Mouse (Mus musculus) limb, embryonic 14.5 days (tissue): ENCODE data around the gene Ddx39b. TPM values are rescaled to one million over a fixed set of nuclear protein-coding genes. Genes with fewer than 3 reads are reported as not detected.

Experiments
- ATAC-seq: fragments of 200-750 bp; cut with Nextera tagmentation; 2 replicates; pipeline ENCODE4 v1.8.0; 2017; ENCODE audit warnings: low read depth, moderate number of reproducible peaks, moderate TSS enrichment; ENCODE audit not compliant: low FRiP score
- DNase-seq: peaks from one replicate; pipeline ENCODE4 v3.0.0-alpha.2; 2015; ENCODE audit warnings: low spot score
- H3K27ac ChIP-seq: fragments of 300-500 bp; sonication (generic); replicated peaks from 2 replicates; pipeline ENCODE4 v1.5.1; 2014; ENCODE audit warnings: low read depth, mild to moderate bottlenecking, low read length, moderate library complexity, mixed read lengths
- H3K27me3 ChIP-seq: fragments of 300-500 bp; sonication (generic); 2 replicates; pipeline ENCODE4 v1.6.1; 2014; ENCODE audit warnings: low read length, mixed read lengths; ENCODE audit not compliant: control insufficient read depth, insufficient read depth
- H3K36me3 ChIP-seq: fragments of 300-500 bp; sonication (generic); 2 replicates; pipeline ENCODE4 v1.6.1; 2014; ENCODE audit warnings: mild to moderate bottlenecking, low read length, moderate library complexity, mixed read lengths; ENCODE audit not compliant: control insufficient read depth, insufficient read depth
- H3K4me1 ChIP-seq: fragments of 300-500 bp; sonication (generic); 2 replicates; pipeline ENCODE4 v1.6.1; 2014; ENCODE audit warnings: antibody characterized with exemption, low read length, mixed read lengths; ENCODE audit not compliant: control insufficient read depth, insufficient read depth
- H3K4me2 ChIP-seq: fragments of 300-500 bp; sonication (generic); replicated peaks from 2 replicates; pipeline ENCODE4 v1.6.1; 2014; ENCODE audit warnings: low read depth, mild to moderate bottlenecking, low read length, moderate library complexity; ENCODE audit not compliant: severe bottlenecking
- H3K4me3 ChIP-seq: fragments of 300-500 bp; sonication (generic); replicated peaks from 2 replicates; pipeline ENCODE4 v1.5.1; 2014; ENCODE audit warnings: low read length
- H3K9ac ChIP-seq: fragments of 300-500 bp; sonication (generic); 2 replicates; pipeline ENCODE4 v1.6.1; 2014; ENCODE audit warnings: mild to moderate bottlenecking, low read depth, low read length, moderate library complexity; ENCODE audit not compliant: severe bottlenecking
- H3K9me3 ChIP-seq: fragments of 300-500 bp; sonication (generic); 2 replicates; pipeline ENCODE4 v1.6.1; 2016; ENCODE audit warnings: low read length; ENCODE audit not compliant: control insufficient read depth
- POLR2A ChIP-seq: fragments of 200-500 bp; IDR thresholded peaks from 2 replicates; pipeline ENCODE4 v1.8.0; 2012; ENCODE audit warnings: inconsistent platforms, mild to moderate bottlenecking, moderate library complexity, borderline replicate concordance; ENCODE audit not compliant: insufficient read depth, insufficient read length; ENCODE audit errors: extremely low read depth
- WGBS: fragments of 180-500 bp; shearing (Covaris S2); extraction: QIAGEN DNeasy Blood & Tissue Kit; methylation state at CpG from one replicate; pipeline ENCODE4 v1.1.7; 2014; 5-methylcytosine and 5-hydroxymethylcytosine counted together
- polyA plus RNA-seq, 2 experiments: library from polyadenylated mRNA; depleted of rRNA in 1 of 2; stranded (reverse) in 1 of 2; unstranded in 1 of 2; fragments of >200 nt; fragmentation: Nextera tagmentation in 1 of 2; extraction: Ambion mirVana in 1 of 2; gene quantifications; 2 replicates each; pipeline versions ENCODE4 v1.2.1 to v1.2.3; 2012 to 2014

Ddx39b gene
- polyA plus RNA-seq, 2 experiments, result 416 to 877 TPM

DNA sequence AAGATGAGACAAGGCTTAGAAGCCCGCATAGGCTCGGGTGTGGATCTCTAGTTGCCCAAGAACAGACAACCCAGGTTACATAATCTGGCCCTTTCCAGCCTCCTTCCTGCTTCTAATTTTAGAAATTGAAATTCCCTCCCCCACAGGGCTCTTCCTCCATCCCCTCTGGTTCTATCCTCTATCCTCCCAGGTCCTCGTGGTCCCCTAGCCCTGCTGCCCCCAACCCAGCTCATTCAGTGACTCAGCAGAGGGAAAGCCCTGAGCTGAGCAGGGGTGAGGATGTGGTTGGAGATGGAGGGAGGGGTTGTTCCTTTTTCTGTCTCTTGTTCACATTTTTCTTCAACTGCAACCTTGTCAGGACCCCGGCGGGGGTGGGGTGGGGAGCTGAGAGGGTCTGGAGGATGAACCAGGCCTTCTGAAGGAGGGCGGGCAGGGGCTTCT lies 21.9 kb upstream of the Ddx39b start:
- Histone ChIP-seq H3K4me3 (no peak overlapping the region), H3K36me3 (peaks cover 28% of the 10 kb centered on the region), H3K27me3 (no peaks in the 10 kb centered on the region), H3K9me3 (no peaks in the 10 kb centered on the region), H3K4me1 (no peaks in the 10 kb centered on the region), H3K4me2 (no peak overlapping the region), H3K27ac (no peak overlapping the region), H3K9ac (no peak overlapping the region)
- no peak for ATAC-seq
- WGBS, result 87% methylated on average over 6 of the region's 6 CpGs
- no peak for DNase-seq
- no peak for TF ChIP-seq POLR2A

- no peak for DNase-seq
- WGBS, result 92% methylated on average over 25 of the region's 28 CpGs
These were observed 21.2 kb upstream of the Ddx39b start, which contains the start of gene Gm16181 for GRCm38 (mm10) chr17:35220156-35220952. Gene Gm16181, plus strand, starts transcription at chr17:35220834.

DNA sequence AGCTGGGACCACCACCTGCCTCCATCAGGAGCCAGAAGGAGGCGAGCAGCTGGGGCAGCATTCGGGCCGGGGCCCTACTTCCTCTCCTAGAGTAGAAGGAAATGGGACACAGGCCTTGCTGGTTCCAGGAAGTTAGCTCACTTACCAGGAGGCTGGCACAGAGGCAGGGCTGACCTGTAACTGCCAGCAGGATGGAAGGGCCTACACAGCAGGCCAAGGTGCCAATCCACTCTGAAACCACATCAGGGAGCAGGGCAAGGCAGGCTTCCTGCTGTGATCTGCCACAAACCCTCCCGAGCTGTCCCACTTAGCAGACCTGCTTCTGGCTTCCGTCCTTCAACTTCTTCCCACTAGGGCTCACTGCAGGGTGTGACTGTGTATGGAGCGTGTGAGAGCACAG lies 19.2 kb upstream of the Ddx39b start:
- Histone ChIP-seq H3K4me1 (no peaks in the 10 kb centered on the region), H3K9ac (no peak overlapping the region), H3K27me3 (no peaks in the 10 kb centered on the region), H3K4me2 (no peak overlapping the region), H3K27ac (no peak overlapping the region), H3K9me3 (no peaks in the 10 kb centered on the region), H3K4me3 (no peak overlapping the region), H3K36me3 (peaks cover 34% of the 10 kb centered on the region)
- no peak for TF ChIP-seq POLR2A
- 70% methylated on average over 6 of the region's 6 CpGs for WGBS
- DNase-seq (no peak), ATAC-seq (no peak)

More at GRCm38 (mm10) chr17:35220156-35220952, 21.2 kb upstream of the Ddx39b start, which contains the start of gene Gm16181:
- no peak for TF ChIP-seq POLR2A
- H3K9ac ChIP-seq, result no peak within 1 kb of the TSS
- no peaks in the 10 kb centered on the region for H3K4me1 ChIP-seq
- H3K27me3 ChIP-seq, result no peaks in the 10 kb centered on the region
- H3K9me3 ChIP-seq, result no peaks in the 10 kb centered on the region
- peaks cover 31% of the 10 kb centered on the region for H3K36me3 ChIP-seq
- no peak within 1 kb of the TSS for H3K4me2 ChIP-seq
- H3K27ac ChIP-seq, result no peak within 1 kb of the TSS
- ATAC-seq, result 0 out of 2 replicates have a peak, but pooled peaks have one; percentile 27
- no peak within 1 kb of the TSS for H3K4me3 ChIP-seq

DNA sequence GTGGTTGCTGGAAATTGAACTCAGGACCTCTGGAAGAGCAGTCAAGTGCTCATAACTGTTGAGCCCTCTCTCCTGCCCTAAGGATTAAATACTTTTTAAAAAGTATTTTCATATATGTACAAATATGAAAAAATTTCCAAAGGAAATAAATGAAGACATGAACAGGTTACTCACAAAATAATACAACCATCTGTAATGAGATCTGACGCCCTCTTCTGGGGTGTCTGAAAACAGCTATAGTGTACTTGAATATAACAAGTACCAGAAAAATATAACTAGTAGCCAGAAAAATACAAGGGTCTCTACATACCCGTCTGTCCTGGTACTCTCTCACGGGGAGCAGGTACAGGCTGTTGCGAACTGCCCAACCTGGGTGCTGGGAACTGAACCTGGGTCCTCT lies 16.9 kb upstream of the Ddx39b start:
- no peak for DNase-seq
- no peak overlapping the region for H3K4me3 ChIP-seq
- WGBS, result 95% methylated on average over 4 of the region's 4 CpGs
- H3K4me2 ChIP-seq, result no peak overlapping the region
- peaks cover 51% of the 10 kb centered on the region for H3K36me3 ChIP-seq
- H3K9ac ChIP-seq, result no peak overlapping the region
- ATAC-seq, result no peak
- H3K9me3 ChIP-seq, result no peaks in the 10 kb centered on the region
- H3K27ac ChIP-seq, result no peak overlapping the region
- no peaks in the 10 kb centered on the region for H3K4me1 ChIP-seq
- H3K27me3 ChIP-seq, result no peaks in the 10 kb centered on the region
- TF ChIP-seq POLR2A, result no peak

- Histone ChIP-seq H3K9me3 (no peaks in the 10 kb centered on the region), H3K27ac (no peak overlapping the region), H3K36me3 (peaks cover 50% of the 10 kb centered on the region), H3K4me3 (no peak overlapping the region), H3K4me2 (no peak overlapping the region), H3K4me1 (no peaks in the 10 kb centered on the region), H3K9ac (no peak overlapping the region), H3K27me3 (no peaks in the 10 kb centered on the region)
- 90% methylated on average over 5 of the region's 5 CpGs for WGBS
- TF ChIP-seq POLR2A, result no peak
- no peak for DNase-seq
- ATAC-seq, result no peak
These were observed 16.1 kb upstream of the Ddx39b start for GRCm38 (mm10) chr17:35225456-35225855.
